In the genomic region with DNA sequence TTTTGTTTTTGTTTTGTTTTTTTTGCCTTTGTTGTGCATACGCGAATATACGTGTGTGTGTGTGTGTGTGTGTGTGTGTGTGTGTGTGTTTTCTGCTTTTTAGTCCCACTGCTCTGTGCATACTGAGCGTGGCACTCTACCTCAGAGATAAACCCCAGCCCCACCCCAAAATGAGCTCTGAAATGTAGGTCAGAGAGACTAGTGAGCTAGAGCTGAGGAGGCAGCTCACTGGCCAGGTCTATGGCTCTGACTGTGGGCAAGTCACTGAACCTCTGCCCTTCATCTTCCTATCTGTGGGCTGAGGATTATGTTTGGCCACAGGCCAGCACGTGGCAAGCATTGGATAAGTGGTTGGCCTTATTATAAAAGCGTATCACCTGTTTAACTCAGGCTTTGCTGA, we compare ENCODE assay signal across 9 mouse cellular contexts. TPM values are rescaled to one million over a fixed set of nuclear protein-coding genes. Genes with fewer than 3 reads are reported as not detected.
DNase-seq lines count a peak whose midpoint lies in the region; ATAC-seq and TF ChIP-seq lines count a peak whose summit lies in the region.
"Had no signal": no experiment of that assay in that cellular context is flagged by ENCODE, and none has a peak within 500 bp of the region (broad histone marks: within the 10 kb centered on the region; RNA-seq: fewer than 3 reads in every experiment).

No protein-coding gene starts in this region.

- 67% methylated on average over 6 of the region's 6 CpGs for WGBS in hindbrain, embryonic 14.5 days
- WGBS in liver, embryonic 12.5 days (ENCODE audit: insufficient replicate concordance): 28% methylated on average over 6 of the region's 6 CpGs
- WGBS in stomach, postnatal 0 days: 53% methylated on average over 6 of the region's 6 CpGs

- TF ChIP-seq EP300 in stomach, postnatal 0 days (optimal IDR thresholded peaks at IDR 0.05): no peak

- no peaks in the 10 kb centered on the region for H3K36me3 ChIP-seq in hindbrain, embryonic 14.5 days (replicated peaks; ENCODE audit: control insufficient read depth, insufficient read depth)
- H3K36me3 ChIP-seq in liver, embryonic 12.5 days: 0 out of 2 replicates have a peak, but pooled peaks cover 6% of the 10 kb centered on the region
- H3K36me3 ChIP-seq in stomach, postnatal 0 days (ENCODE audit: control insufficient read depth, insufficient read depth, low read length): no peaks in the 10 kb centered on the region

- H3K9me3 ChIP-seq in hindbrain, embryonic 14.5 days (ENCODE audit: control insufficient read depth, low read length): no peaks in the 10 kb centered on the region
- H3K9me3 ChIP-seq in liver, embryonic 12.5 days (replicated peaks): no peaks in the 10 kb centered on the region
- H3K9me3 ChIP-seq in stomach, postnatal 0 days (ENCODE audit: control insufficient read depth, low read length): no peaks in the 10 kb centered on the region

- H3K27ac ChIP-seq in layer of hippocampus, adult 2 months: peak overlapping the region; percentile 96; the same call in 1 of the 2 replicates
- H3K27ac ChIP-seq in hindbrain, embryonic 14.5 days: no peak overlapping the region
- H3K27ac ChIP-seq in liver, embryonic 12.5 days: peak overlapping the region; percentile 74
- no peak overlapping the region for H3K27ac ChIP-seq in stomach, postnatal 0 days (replicated peaks)

- no peak for DNase-seq in layer of hippocampus, adult 2 months (ENCODE audit: low spot score in 2 of 2)
- no peak for DNase-seq in layer of hippocampus, postnatal 25 days (ENCODE audit: extremely low spot score in 1 of 2, low spot score in 1 of 2)
- peak; percentile 23 for DNase-seq in c-Kit-positive CD71-positive TER-119-negative erythroid progenitor cells, embryonic 14.5 days (ENCODE audit: low read depth)
- DNase-seq in hindbrain, embryonic 14.5 days (ENCODE audit: low spot score): no peak
- DNase-seq in stomach, postnatal 0 days (ENCODE audit: low spot score): peak; percentile 48
- DNase-seq in layer of hippocampus, postnatal 10 days (ENCODE audit: low spot score in 2 of 2): no peak
- DNase-seq in B cell, adult 2 months: no peak

- H3K4me3 ChIP-seq in layer of hippocampus, adult 2 months: peak overlapping the region; percentile 100
- peak overlapping the region; percentile 90; the same call in 1 of the 2 replicates for H3K4me3 ChIP-seq in hindbrain, embryonic 14.5 days (replicated peaks; ENCODE audit: low read length)
- H3K4me3 ChIP-seq in liver, embryonic 12.5 days: peak overlapping the region; percentile 80
- H3K4me3 ChIP-seq in stomach, postnatal 0 days (ENCODE audit: low read depth, low read length): peak overlapping the region; percentile 79; the same call in 1 of the 2 replicates

- no peak for TF ChIP-seq CTCF in layer of hippocampus, adult 2 months (conservative IDR thresholded peaks at IDR 0.05)
- TF ChIP-seq CTCF in stomach, postnatal 0 days (IDR thresholded peaks at IDR 0.05; ENCODE audit: low read depth): no peak

- H3K27me3 ChIP-seq in hindbrain, embryonic 14.5 days (ENCODE audit: control insufficient read depth, insufficient read depth, low read length): no peaks in the 10 kb centered on the region
- H3K27me3 ChIP-seq in liver, embryonic 12.5 days (replicated peaks): no peaks in the 10 kb centered on the region
- no peaks in the 10 kb centered on the region for H3K27me3 ChIP-seq in stomach, postnatal 0 days (ENCODE audit: control insufficient read depth, insufficient read depth, low read length)

- no peak overlapping the region for H3K9ac ChIP-seq in hindbrain, embryonic 14.5 days
- H3K9ac ChIP-seq in liver, embryonic 12.5 days: peak overlapping the region; percentile 88
- no peak overlapping the region for H3K9ac ChIP-seq in stomach, postnatal 0 days (ENCODE audit: low read length)

- peaks cover 12% of the 10 kb centered on the region for H3K4me1 ChIP-seq in hindbrain, embryonic 14.5 days (replicated peaks; ENCODE audit: control insufficient read depth, insufficient read depth, low read length)
- peaks cover 31% of the 10 kb centered on the region for H3K4me1 ChIP-seq in liver, embryonic 12.5 days
- H3K4me1 ChIP-seq in stomach, postnatal 0 days (replicated peaks; ENCODE audit: control insufficient read depth, insufficient read depth): peaks cover 2% of the 10 kb centered on the region; the same call in 1 of the 2 replicates

- no peak for ATAC-seq in hindbrain, embryonic 14.5 days (ENCODE audit: low FRiP score)
- peak; percentile 52; the same call in 1 of the 2 replicates for ATAC-seq in liver, embryonic 12.5 days
- ATAC-seq in stomach, postnatal 0 days (ENCODE audit: low FRiP score, low TSS enrichment): peak; percentile 53; the same call in 1 of the 2 replicates

- H3K4me2 ChIP-seq in hindbrain, embryonic 14.5 days (replicated peaks): peak overlapping the region; percentile 68
- peak overlapping the region; percentile 77 for H3K4me2 ChIP-seq in liver, embryonic 12.5 days
- no peak overlapping the region; the same call in 1 of the 2 replicates for H3K4me2 ChIP-seq in stomach, postnatal 0 days (replicated peaks; ENCODE audit: low read depth)

RNA-seq across cellular contexts. Expression of a gene that starts 1.4 kb away (rescaled TPM):
- 10 to 100 TPM; 60.3 to 61.0 TPM for total RNA-seq in layer of hippocampus, adult 2 months (2021)
- 10 to 100 TPM; 55.6 to 60.3 TPM for total RNA-seq in layer of hippocampus, postnatal 25 days (2021)
- 59.2 and 66.6 TPM in 2 replicates for polyA plus RNA-seq in hindbrain, embryonic 14.5 days (2014; fragmentation: Nextera tagmentation; extraction: Ambion mirVana)
- 25.3 and 26.2 TPM in 2 replicates for polyA plus RNA-seq in liver, embryonic 12.5 days (2016; fragmentation: Nextera tagmentation; extraction: Ambion mirVana)
- polyA plus RNA-seq in stomach, postnatal 0 days (2015; fragmentation: Nextera tagmentation; extraction: Ambion mirVana): 26.8 and 27.6 TPM in 2 replicates
- 10 to 100 TPM; 47.9 to 52.6 TPM for total RNA-seq in layer of hippocampus, postnatal 10 days (2021)

RNA-seq across cellular contexts. Expression of a gene that starts 1.6 kb away (rescaled TPM):
- total RNA-seq in layer of hippocampus, adult 2 months (2021): under 1 TPM in 1 of 2 experiments, not detected in 1; 0.10 TPM
- under 1 TPM; 0.12 to 0.25 TPM for total RNA-seq in layer of hippocampus, postnatal 25 days (2021)
- 0.21 and 0.37 TPM in 2 replicates for polyA plus RNA-seq in hindbrain, embryonic 14.5 days (2014; fragmentation: Nextera tagmentation; extraction: Ambion mirVana)
- not detected in 2 replicates for polyA plus RNA-seq in liver, embryonic 12.5 days (2016; fragmentation: Nextera tagmentation; extraction: Ambion mirVana)
- polyA plus RNA-seq in stomach, postnatal 0 days (2015; fragmentation: Nextera tagmentation; extraction: Ambion mirVana): 0.06 TPM in 1 of 2 replicates, not detected in the other
- under 1 TPM in 1 of 2 experiments, not detected in 1; 0.22 TPM for total RNA-seq in layer of hippocampus, postnatal 10 days (2021)
- polyA plus RNA-seq: spleen, adult 2 months had no signal

Comparison
In these comparisons a context has a peak if more than half of its experiments do, and no peak if none do; other contexts are left out.
1. DNase-seq: peak in c-Kit-positive CD71-positive TER-119-negative erythroid progenitor cells, embryonic 14.5 days (single experiment) and stomach, postnatal 0 days (single experiment); none in layer of hippocampus, adult 2 months (0 of 2), layer of hippocampus, postnatal 25 days (0 of 2), hindbrain, embryonic 14.5 days (single experiment), layer of hippocampus, postnatal 10 days (0 of 2) and B cell, adult 2 months (0 of 2).
2. H3K27ac ChIP-seq: peak in layer of hippocampus, adult 2 months (single experiment) and liver, embryonic 12.5 days (single experiment); none in hindbrain, embryonic 14.5 days (single experiment) and stomach, postnatal 0 days (single experiment).
3. Peak in every context shown above with its lines, with median percentiles within 50 percentile points of each other: H3K4me3 ChIP-seq.